Mouse (Mus musculus) MEL (cell line): ENCODE results near the gene Fam166a. TPM values are rescaled to one million over a fixed set of nuclear protein-coding genes. Genes with fewer than 3 reads are reported as not detected.
"Not testable (repeated sequence)": the region's sequence is repeated elsewhere in the genome, so short reads cannot be mapped to it uniquely, and the experiment has no call there.

ENCODE experiments used
- DNase-seq: peaks from one replicate; pipeline ENCODE4 v3.0.0; 2011; ENCODE audit warnings: low read depth, low spot score
- H3K27ac ChIP-seq: 2 replicates; pipeline ENCODE4 v1.5.1; 2012; ENCODE audit warnings: low read depth, mild to moderate bottlenecking, control low read depth, low read length, moderate library complexity; ENCODE audit not compliant: control insufficient read depth
- H3K27me3 ChIP-seq, 2 experiments: fragments of 150-350 bp in 1 of 2; sonication (generic) in 1 of 2; 2 replicates each; pipeline ENCODE4 v1.6.1; 2012; ENCODE audit warnings: low read length in 2 of 2, mild to moderate bottlenecking in 2 of 2, improper control_type of control experiment in 1 of 2, moderate library complexity in 1 of 2; ENCODE audit not compliant: insufficient read depth in 2 of 2, control insufficient read depth in 1 of 2
- H3K36me3 ChIP-seq, 2 experiments: 2 replicates each; pipeline ENCODE4 v1.6.1; 2012 to 2014; ENCODE audit warnings: low read length in 2 of 2, improper control_type of control experiment in 1 of 2, inconsistent platforms in 1 of 2, mild to moderate bottlenecking in 1 of 2; ENCODE audit not compliant: insufficient read depth in 2 of 2, control insufficient read depth in 1 of 2
- H3K4me1 ChIP-seq, 2 experiments: fragments of 150-350 bp in 1 of 2; sonication (generic) in 1 of 2; 2 replicates each; pipeline ENCODE4 v1.6.1; 2012; ENCODE audit warnings: low read length in 2 of 2, improper control_type of control experiment in 1 of 2, mild to moderate bottlenecking in 1 of 2; ENCODE audit not compliant: insufficient read depth in 2 of 2, control insufficient read depth in 1 of 2
- H3K4me3 ChIP-seq, 2 experiments: fragments of 150-350 bp in 1 of 2; sonication (generic) in 1 of 2; 2 replicates each; pipeline ENCODE4 v1.5.1; 2012; ENCODE audit warnings: low read depth in 2 of 2, low read length in 2 of 2, mild to moderate bottlenecking in 2 of 2, moderate library complexity in 2 of 2, control low read depth in 1 of 2, improper control_type of control experiment in 1 of 2; ENCODE audit not compliant: control insufficient read depth in 1 of 2, insufficient read depth in 1 of 2
- H3K79me2 ChIP-seq: 2 replicates; pipeline ENCODE4 v1.6.1; 2012; ENCODE audit warnings: mild to moderate bottlenecking, low read length, moderate library complexity; ENCODE audit not compliant: control insufficient read depth, poor library complexity, insufficient read depth
- H3K9ac ChIP-seq: 2 replicates; pipeline ENCODE4 v1.6.1; 2012; ENCODE audit warnings: low read depth, mild to moderate bottlenecking, control low read depth, low read length, moderate library complexity; ENCODE audit not compliant: control insufficient read depth, poor library complexity, severe bottlenecking
- H3K9me3 ChIP-seq: fragments of 150-350 bp; sonication (generic); replicated peaks from 2 replicates; pipeline ENCODE4 v1.6.1; 2012; ENCODE audit warnings: mild to moderate bottlenecking, low read length, improper control_type of control experiment, moderate library complexity; ENCODE audit not compliant: insufficient read depth
- CTCF ChIP-seq, 3 experiments: IDR thresholded peaks in 2 of 3; conservative IDR thresholded peaks in 1 of 3; 2 replicates each; pipeline ENCODE4 v1.5.1; 2011 to 2012; ENCODE audit warnings: low read length in 3 of 3, low read depth in 2 of 3, mild to moderate bottlenecking in 2 of 3, improper control_type of control experiment in 1 of 3, inconsistent platforms in 1 of 3, mixed read lengths in 1 of 3, moderate library complexity in 1 of 3; ENCODE audit not compliant: control insufficient read depth in 1 of 3, insufficient read depth in 1 of 3, poor library complexity in 1 of 3, severe bottlenecking in 1 of 3
- ELF1 ChIP-seq: IDR thresholded peaks from 2 replicates; pipeline ENCODE4 v1.6.1; 2014; ENCODE audit warnings: low read depth, mild to moderate bottlenecking, inconsistent platforms, low read length, improper control_type of control experiment, moderate library complexity
- HCFC1 ChIP-seq: IDR thresholded peaks from 2 replicates; pipeline ENCODE4 v1.6.1; 2012; ENCODE audit warnings: low read depth, mild to moderate bottlenecking, inconsistent platforms, low read length, improper control_type of control experiment, moderate library complexity
- MAX ChIP-seq: IDR thresholded peaks from 2 replicates; pipeline ENCODE4 v1.6.1; 2011; ENCODE audit warnings: low read length, improper control_type of control experiment
- MXI1 ChIP-seq: IDR thresholded peaks from 2 replicates; pipeline ENCODE4 v1.6.1; 2011; ENCODE audit warnings: mild to moderate bottlenecking, low read depth, low read length, improper control_type of control experiment
- MYC ChIP-seq: IDR thresholded peaks from 2 replicates; pipeline ENCODE4 v1.6.1; 2011; ENCODE audit warnings: low read depth, mild to moderate bottlenecking, low read length, improper control_type of control experiment, moderate library complexity
- NRF1 ChIP-seq: IDR thresholded peaks from 2 replicates; pipeline ENCODE4 v1.6.1; 2014; ENCODE audit warnings: low read depth, mild to moderate bottlenecking, inconsistent platforms, low read length, improper control_type of control experiment, moderate library complexity; ENCODE audit not compliant: poor library complexity, insufficient read depth, severe bottlenecking
- RAD21 ChIP-seq: IDR thresholded peaks from 2 replicates; pipeline ENCODE4 v1.6.1; 2011; ENCODE audit warnings: mild to moderate bottlenecking, low read depth, low read length, improper control_type of control experiment
- RCOR1 ChIP-seq: IDR thresholded peaks from 2 replicates; pipeline ENCODE4 v1.6.1; 2012; ENCODE audit warnings: low read depth, mild to moderate bottlenecking, inconsistent platforms, low read length, improper control_type of control experiment
- SIN3A ChIP-seq: IDR thresholded peaks from 2 replicates; pipeline ENCODE4 v1.6.1; 2012; ENCODE audit warnings: low read length, improper control_type of control experiment, inconsistent platforms
- SMC3 ChIP-seq: IDR thresholded peaks from 2 replicates; pipeline ENCODE4 v1.6.1; 2011; ENCODE audit warnings: low read depth, low read length, improper control_type of control experiment
- TBP ChIP-seq: IDR thresholded peaks from 2 replicates; pipeline ENCODE4 v1.8.0; 2011; ENCODE audit warnings: low read depth, low read length, improper control_type of control experiment
- ZC3H11A ChIP-seq: IDR thresholded peaks from 2 replicates; pipeline ENCODE4 v1.6.1; 2012; ENCODE audit warnings: low read depth, mild to moderate bottlenecking, inconsistent platforms, low read length, improper control_type of control experiment
- ZNF384 ChIP-seq: IDR thresholded peaks from 2 replicates; pipeline ENCODE4 v1.6.1; 2012; ENCODE audit warnings: low read depth, mild to moderate bottlenecking, inconsistent platforms, low read length, improper control_type of control experiment
- polyA plus RNA-seq, 2 experiments: library from polyadenylated mRNA; stranded (reverse) in 1 of 2; unstranded in 1 of 2; fragments of >175 nt in 1 of 2; fragments of >200 nt in 1 of 2; gene quantifications; 2 replicates each; pipeline versions ENCODE4 v1.2.1 to v1.2.4; 2012; ENCODE audit warnings: low replicate concordance in 2 of 2, low read depth in 1 of 2; ENCODE audit not compliant: insufficient read length in 2 of 2, insufficient read depth in 1 of 2, missing spikeins in 1 of 2
- total RNA-seq: library from RNA; depleted of rRNA; stranded (reverse); fragments of 300-350 nt; gene quantifications from 2 replicates; pipeline ENCODE4 v1.2.3, GENCODE M21; 2012

Fam166a gene
- total and polyA plus RNA-seq, 3 experiments = 1.1 to 15.6 TPM; not detected in 1

DNA sequence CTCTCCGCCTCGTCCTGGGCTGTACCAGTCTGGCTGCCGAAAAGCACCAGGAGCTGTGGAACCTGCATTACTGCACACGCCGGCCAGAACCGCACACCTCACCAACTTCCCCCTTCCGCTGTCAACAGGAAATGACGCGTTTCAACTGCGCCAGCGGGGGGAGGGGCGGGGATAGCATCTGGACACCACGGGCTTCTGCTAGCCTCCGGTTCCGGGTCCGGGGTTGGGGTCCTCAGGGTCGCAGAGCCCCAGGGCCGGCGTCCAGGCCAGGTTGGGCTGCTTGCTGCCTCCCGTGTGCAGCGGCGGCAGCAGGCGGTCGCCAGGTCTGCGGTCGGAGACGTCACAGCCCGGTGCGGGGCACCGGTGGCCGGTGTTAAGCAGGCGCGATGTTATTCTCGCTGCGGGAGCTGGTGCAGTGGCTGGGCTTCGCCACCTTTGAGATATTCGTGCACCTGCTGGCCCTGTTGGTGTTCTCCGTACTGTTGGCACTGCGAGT, 36.8 kb downstream of the Fam166a start, which contains the start of gene Tmem203 (continued):
- no peak for TF ChIP-seq RCOR1
- TF ChIP-seq RAD21 = no peak
- peak; percentile 82 for TF ChIP-seq MAX

GRCm38 (mm10) chr2:25256443-25257109, 38.0 kb downstream of the Fam166a start:
- not testable (repeated sequence) for H3K27ac ChIP-seq, H3K27me3 ChIP-seq, H3K9me3 ChIP-seq, H3K36me3 ChIP-seq
- H3K4me1 ChIP-seq = peaks cover 2 to 14% of the 10 kb centered on the region in 2 experiments; a peak in 1 of 4 replicates
- peak; percentile 78 for TF ChIP-seq ZC3H11A
- peak; percentile 56; the same call in 1 of the 2 replicates for TF ChIP-seq HCFC1
- TF ChIP-seq TBP = 0 out of 2 replicates have a peak, but pooled peaks have one; percentile 22
- peak; percentile 92 for TF ChIP-seq MYC
- TF ChIP-seq ZNF384 = 0 out of 2 replicates have a peak, but pooled peaks have one; percentile 54
- peak; percentile 47; the same call in 1 of the 2 replicates for TF ChIP-seq ELF1
- 0 out of 2 replicates have a peak, but pooled peaks have one; percentile 9 for TF ChIP-seq NRF1
- peak; percentile 91 for TF ChIP-seq SIN3A
- TF ChIP-seq RAD21 = peak; percentile 81
- peak; percentile 38 to 72 (median 59) for TF ChIP-seq CTCF (IDR thresholded peaks at IDR 0.05 in 2 of 3, conservative IDR thresholded peaks at IDR 0.05 in 1 of 3; ENCODE audit: control insufficient read depth in 1 of 3, insufficient read depth in 1 of 3, low read depth in 2 of 3, low read length in 3 of 3, poor library complexity in 1 of 3, severe bottlenecking in 1 of 3)
- TF ChIP-seq SMC3 = peak; percentile 76
- TF ChIP-seq MXI1 = peak; percentile 76
- H3K4me3 ChIP-seq = peak overlapping the region; percentile 87 to 97
- peak; percentile 90 for DNase-seq
- peak overlapping the region; percentile 96 for H3K9ac ChIP-seq
- H3K79me2 ChIP-seq = peaks cover 20% of the 10 kb centered on the region

GRCm38 (mm10) chr2:25257250-25257649, 38.7 kb downstream of the Fam166a start:
- Histone ChIP-seq H3K4me3 (peak overlapping the region; percentile 31 to 32; a peak in 3 of 4 replicates), H3K79me2 (peaks cover 20% of the 10 kb centered on the region), H3K4me1 (peaks cover 2 to 14% of the 10 kb centered on the region in 2 experiments; a peak in 1 of 4 replicates), H3K9ac (peak overlapping the region; percentile 54)
- H3K27ac ChIP-seq, DNase-seq, H3K9me3 ChIP-seq, H3K36me3 ChIP-seq, H3K27me3 ChIP-seq: not testable (repeated sequence)
- TF ChIP-seq TBP = peak; percentile 74
